Mouse (Mus musculus): ENCODE measurements around the gene N4bp3.

N4bp3 gene

GRCm38 (mm10) chr11:51594715-51595350 is 55.8 kb downstream of the N4bp3 start:
- no peak for DNase-seq

- DNase-seq: no peak
These were observed 56.8 kb downstream of the N4bp3 start for GRCm38 (mm10) chr11:51593849-51594248.

GRCm38 (mm10) chr11:51593368-51593767 is 57.3 kb downstream of the N4bp3 start:
- no peak for DNase-seq

All from kidney, adult 8-10 months (tissue).